In the genomic region with DNA sequence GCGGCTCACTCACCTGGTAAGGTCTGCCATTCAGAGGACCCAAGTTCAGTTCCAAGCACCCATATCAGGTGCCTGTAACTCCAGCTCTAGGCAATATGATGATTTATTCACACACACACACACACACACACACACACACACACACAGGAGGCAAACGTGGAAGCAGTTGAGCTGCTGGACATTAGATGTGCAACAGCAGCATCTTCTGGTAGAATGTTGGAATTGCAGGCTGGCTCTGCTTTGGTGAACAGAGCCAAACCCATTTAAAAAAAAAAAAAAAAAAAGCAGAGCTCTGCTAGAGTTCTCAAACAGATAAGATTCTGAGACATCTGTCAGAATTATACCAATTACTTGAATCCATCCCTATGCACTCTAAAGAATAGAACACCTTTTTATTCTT, we compare ENCODE assay signal across 9 mouse cellular contexts. TPM values are rescaled to one million over a fixed set of nuclear protein-coding genes. Genes with fewer than 3 reads are reported as not detected.
DNase-seq lines count a peak whose midpoint lies in the region; TF ChIP-seq lines count a peak whose summit lies in the region.
"Had no signal": no experiment of that assay in that cellular context is flagged by ENCODE, and none has a peak within 500 bp of the region (broad histone marks: within the 10 kb centered on the region; RNA-seq: fewer than 3 reads in every experiment).

No protein-coding gene starts in this region.

- no peak overlapping the region for H3K27ac ChIP-seq in liver, adult 2 months (replicated peaks; ENCODE audit: insufficient read depth, low read depth, low read length)
- H3K27ac ChIP-seq: limb, embryonic 15.5 days had no signal

- H3K79me2 ChIP-seq in liver, adult 2 months (ENCODE audit: control insufficient read depth, insufficient read depth, low read length), result no peaks in the 10 kb centered on the region

- no peak overlapping the region for H3K9ac ChIP-seq in liver, adult 2 months (ENCODE audit: low read depth, low read length)
- H3K9ac ChIP-seq: limb, embryonic 15.5 days had no signal

- peaks cover 31% of the 10 kb centered on the region for H3K27me3 ChIP-seq in E14TG2a.4 (ENCODE audit: insufficient read depth, low read length)
- no peaks in the 10 kb centered on the region for H3K27me3 ChIP-seq in liver, adult 2 months (ENCODE audit: control insufficient read depth, insufficient read depth, low read length)

- 35% methylated on average over 2 of the region's 2 CpGs for WGBS in liver, adult 2 months

- H3K4me3 ChIP-seq in E14TG2a.4 (replicated peaks; ENCODE audit: low read length), result no peak overlapping the region
- H3K4me3 ChIP-seq in liver, adult 2 months (ENCODE audit: insufficient read depth, low read depth, low read length), result no peak overlapping the region
- H3K4me3 ChIP-seq: limb, embryonic 15.5 days had no signal

- TF ChIP-seq POLR2A in liver, adult 2 months (IDR thresholded peaks at IDR 0.05; ENCODE audit: extremely low read depth, insufficient read depth, low read length), result no peak

- peaks cover 59% of the 10 kb centered on the region for H3K4me1 ChIP-seq in E14TG2a.4 (replicated peaks; ENCODE audit: low read depth, low read length)
- H3K4me1 ChIP-seq in liver, adult 2 months (ENCODE audit: control insufficient read depth, insufficient read depth, low read length), result peaks cover 19% of the 10 kb centered on the region

- H3K9me3 ChIP-seq in E14TG2a.4 (ENCODE audit: low read length), result no peaks in the 10 kb centered on the region
- H3K9me3 ChIP-seq: limb, embryonic 15.5 days had no signal

- DNase-seq in 3134 (ENCODE audit: extremely low read depth, insufficient read length, low spot score), result peak; percentile 40
- peak; percentile 56 for DNase-seq in cerebellum, adult 11-12 months
- peak; percentile 48 to 91 for DNase-seq in frontal cortex, adult 2 months (ENCODE audit: extremely low spot score in 1 of 2, low spot score in 1 of 2)
- DNase-seq in kidney, adult 9 months, result peak; percentile 91
- peak; percentile 79 for DNase-seq in liver, adult 2 months (ENCODE audit: extremely low read depth, low read depth, low spot score)
- DNase-seq in ovary, adult 18-20 months (ENCODE audit: low spot score), result peak; percentile 38
- DNase-seq in thymus, postnatal 10 days (ENCODE audit: low spot score in 2 of 2), result peak; percentile 67 to 87

- no peaks in the 10 kb centered on the region for H3K36me3 ChIP-seq in E14TG2a.4 (ENCODE audit: insufficient read depth, low read length)
- no peaks in the 10 kb centered on the region for H3K36me3 ChIP-seq in liver, adult 2 months (ENCODE audit: control insufficient read depth, insufficient read depth, low read length)
- H3K36me3 ChIP-seq: limb, embryonic 15.5 days had no signal

- peak; percentile 99 for TF ChIP-seq CTCF in E14TG2a.4 (conservative IDR thresholded peaks at IDR 0.05; ENCODE audit: low read length)
- peak; percentile 63; the same call in 1 of the 2 replicates for TF ChIP-seq CTCF in liver, adult 2 months (IDR thresholded peaks at IDR 0.05; ENCODE audit: low read depth, low read length)

RNA-seq across cellular contexts. Expression of a gene that starts 4.7 kb away (rescaled TPM):
- polyA plus RNA-seq in frontal cortex, adult 2 months (2012; rRNA removed), result 6.7 and 6.9 TPM in 2 replicates
- 54.6 and 199 TPM in 2 replicates for total RNA-seq in liver, adult 2 months (2014; rRNA removed)
- 58.3 and 69.1 TPM in 2 replicates for polyA plus RNA-seq in liver, adult 2 months (2012; rRNA removed)

RNA-seq across cellular contexts. Expression of a gene that starts 13.7 kb away (rescaled TPM):
- polyA plus RNA-seq in frontal cortex, adult 2 months (2012; rRNA removed), result 7.1 and 8.2 TPM in 2 replicates
- total RNA-seq in liver, adult 2 months (2014; rRNA removed), result 1.0 and 4.0 TPM in 2 replicates
- 1.4 and 4.0 TPM in 2 replicates for polyA plus RNA-seq in liver, adult 2 months (2012; rRNA removed)

RNA-seq across cellular contexts. Expression of a gene that starts 46.1 kb away (rescaled TPM):
- 3.6 and 3.8 TPM in 2 replicates for polyA plus RNA-seq in frontal cortex, adult 2 months (2012; rRNA removed)
- total RNA-seq in liver, adult 2 months (2014; rRNA removed), result 0.46 and 0.87 TPM in 2 replicates
- 0.20 and 0.42 TPM in 2 replicates for polyA plus RNA-seq in liver, adult 2 months (2012; rRNA removed)

RNA-seq across cellular contexts. Expression of a gene that starts 46.3 kb away (rescaled TPM):
- 4.5 and 5.3 TPM in 2 replicates for polyA plus RNA-seq in frontal cortex, adult 2 months (2012; rRNA removed)
- 13.0 and 14.9 TPM in 2 replicates for total RNA-seq in liver, adult 2 months (2014; rRNA removed)
- polyA plus RNA-seq in liver, adult 2 months (2012; rRNA removed), result 57.0 and 80.1 TPM in 2 replicates

Comparison
In these comparisons a context has a peak if more than half of its experiments do, and no peak if none do; other contexts are left out.
1. DNase-seq: peak in every context shown above with its lines; median percentile 91 in kidney, adult 9 months; 79 in liver, adult 2 months; 77 in thymus, postnatal 10 days; 70 in frontal cortex, adult 2 months; 56 in cerebellum, adult 11-12 months; 40 in 3134; 38 in ovary, adult 18-20 months.